Comparison of ENCODE assay signal across 23 mouse cellular contexts in genomic region chr16:34308324-34308723, GRCm38 (mm10).
DNase-seq lines count a peak whose midpoint lies in the region; ATAC-seq lines count a peak whose summit lies in the region.
"Had no signal": no experiment of that assay in that cellular context is flagged by ENCODE, and none has a peak within 500 bp of the region (broad histone marks: within the 10 kb centered on the region; RNA-seq: fewer than 3 reads in every experiment).

No protein-coding gene starts in this region.

- no peaks in the 10 kb centered on the region for H3K27me3 ChIP-seq in intestine, embryonic 16.5 days (replicated peaks; ENCODE audit: control insufficient read depth, insufficient read depth, low read length)
- no peaks in the 10 kb centered on the region for H3K27me3 ChIP-seq in intestine, embryonic 15.5 days (replicated peaks)
- no peaks in the 10 kb centered on the region for H3K27me3 ChIP-seq in midbrain, embryonic 11.5 days (ENCODE audit: control insufficient read depth, insufficient read depth, low read length)
- no peaks in the 10 kb centered on the region for H3K27me3 ChIP-seq in midbrain, embryonic 10.5 days (ENCODE audit: low read depth, poor library complexity, severe bottlenecking)
- H3K27me3 ChIP-seq: embryonic facial prominence, embryonic 12.5 days; forebrain, embryonic 13.5 days; forebrain, embryonic 15.5 days; Patski had no signal

- WGBS in intestine, embryonic 16.5 days = 76% methylated on average over 1 of the region's 1 CpGs
- WGBS in intestine, embryonic 15.5 days = 89% methylated on average over 1 of the region's 1 CpGs
- 78% methylated on average over 1 of the region's 1 CpGs for WGBS in midbrain, embryonic 11.5 days
- 92% methylated on average over 1 of the region's 1 CpGs for WGBS in midbrain, embryonic 10.5 days

- 0 out of 2 replicates have a peak, but pooled peaks have one; percentile 46 for ATAC-seq in intestine, embryonic 16.5 days
- ATAC-seq in intestine, embryonic 15.5 days = no peak
- ATAC-seq in midbrain, embryonic 11.5 days (ENCODE audit: low FRiP score) = no peak
- ATAC-seq: activated CD4-positive, CD25-positive, alpha-beta regulatory T cell, adult 4 months; CD4-positive, CD25-positive, alpha-beta regulatory T cell, adult 4 months; forebrain, embryonic 13.5 days; forebrain, embryonic 15.5 days; Patski had no signal

- no peak overlapping the region for H3K4me2 ChIP-seq in intestine, embryonic 16.5 days (ENCODE audit: low read depth, low read length)
- no peak overlapping the region for H3K4me2 ChIP-seq in intestine, embryonic 15.5 days (replicated peaks)
- no peak overlapping the region for H3K4me2 ChIP-seq in midbrain, embryonic 11.5 days
- H3K4me2 ChIP-seq: embryonic facial prominence, embryonic 12.5 days; forebrain, embryonic 13.5 days; forebrain, embryonic 15.5 days had no signal

- no peak overlapping the region for H3K9ac ChIP-seq in intestine, embryonic 16.5 days (ENCODE audit: low read depth, low read length)
- H3K9ac ChIP-seq in intestine, embryonic 15.5 days = no peak overlapping the region
- H3K9ac ChIP-seq in midbrain, embryonic 11.5 days (ENCODE audit: low read length) = no peak overlapping the region
- H3K9ac ChIP-seq: embryonic facial prominence, embryonic 12.5 days; forebrain, embryonic 13.5 days; forebrain, embryonic 15.5 days had no signal

- intact Hi-C loops in heart, postnatal 25 days (cut with DNase I) = no loop called here

- no peak overlapping the region for H3K4me3 ChIP-seq in intestine, embryonic 16.5 days (ENCODE audit: low read length)
- no peak overlapping the region for H3K4me3 ChIP-seq in intestine, embryonic 15.5 days (replicated peaks)
- H3K4me3 ChIP-seq in midbrain, embryonic 11.5 days (ENCODE audit: low read depth, low read length) = no peak overlapping the region
- no peak overlapping the region for H3K4me3 ChIP-seq in midbrain, embryonic 10.5 days
- H3K4me3 ChIP-seq: embryonic facial prominence, embryonic 10.5 days; embryonic facial prominence, embryonic 12.5 days; forebrain, embryonic 13.5 days; forebrain, embryonic 15.5 days had no signal

- no peaks in the 10 kb centered on the region for H3K9me3 ChIP-seq in intestine, embryonic 16.5 days (ENCODE audit: control insufficient read depth, low read length)
- no peaks in the 10 kb centered on the region for H3K9me3 ChIP-seq in intestine, embryonic 15.5 days
- H3K9me3 ChIP-seq in midbrain, embryonic 11.5 days (ENCODE audit: control insufficient read depth, low read length) = no peaks in the 10 kb centered on the region
- no peaks in the 10 kb centered on the region for H3K9me3 ChIP-seq in midbrain, embryonic 10.5 days (replicated peaks)
- H3K9me3 ChIP-seq: embryonic facial prominence, embryonic 10.5 days; embryonic facial prominence, embryonic 12.5 days; forebrain, embryonic 13.5 days; forebrain, embryonic 15.5 days; G1E had no signal

- H3K4me1 ChIP-seq in intestine, embryonic 16.5 days (ENCODE audit: control insufficient read depth, insufficient read depth, low read length) = no peaks in the 10 kb centered on the region
- H3K4me1 ChIP-seq in intestine, embryonic 15.5 days (replicated peaks) = no peaks in the 10 kb centered on the region
- no peaks in the 10 kb centered on the region for H3K4me1 ChIP-seq in midbrain, embryonic 11.5 days (ENCODE audit: control insufficient read depth, insufficient read depth, low read length)
- H3K4me1 ChIP-seq in midbrain, embryonic 10.5 days = no peaks in the 10 kb centered on the region
- H3K4me1 ChIP-seq: embryonic facial prominence, embryonic 10.5 days; embryonic facial prominence, embryonic 12.5 days had no signal

- H3K27ac ChIP-seq in intestine, embryonic 16.5 days (ENCODE audit: low read length) = no peak overlapping the region
- H3K27ac ChIP-seq in intestine, embryonic 15.5 days = no peak overlapping the region
- H3K27ac ChIP-seq in midbrain, embryonic 11.5 days (ENCODE audit: low read depth, low read length) = no peak overlapping the region
- no peak overlapping the region for H3K27ac ChIP-seq in midbrain, embryonic 10.5 days (replicated peaks)
- H3K27ac ChIP-seq: embryonic facial prominence, embryonic 10.5 days; embryonic facial prominence, embryonic 12.5 days; forebrain, embryonic 13.5 days; forebrain, embryonic 15.5 days had no signal

- DNase-seq in heart, adult 11 months = peak; percentile 62
- no peak for DNase-seq in heart, postnatal 25 days (ENCODE audit: low spot score)
- peak; percentile 47 for DNase-seq in midbrain, embryonic 11.5 days (ENCODE audit: low spot score, missing footprints)
- DNase-seq in midbrain, embryonic 10.5 days (ENCODE audit: low spot score) = no peak
- DNase-seq: adrenal gland, adult 8-10 months; adrenal gland, postnatal 14 days; adrenal gland, postnatal 36 days; B cell, adult 2 months; cerebellum, adult 11-12 months; cerebellum, adult 2 months; cerebellum, adult 9-10 months; cerebellum, postnatal 10 days; cerebellum, postnatal 25 days had no signal

- H3K36me3 ChIP-seq in intestine, embryonic 16.5 days (ENCODE audit: control insufficient read depth, insufficient read depth, low read length) = 0 out of 2 replicates have a peak, but pooled peaks cover 5% of the 10 kb centered on the region
- H3K36me3 ChIP-seq in intestine, embryonic 15.5 days = no peaks in the 10 kb centered on the region
- peaks cover 3% of the 10 kb centered on the region; the same call in 1 of the 2 replicates for H3K36me3 ChIP-seq in midbrain, embryonic 11.5 days (ENCODE audit: control insufficient read depth, insufficient read depth, low read length)
- peaks cover 50% of the 10 kb centered on the region for H3K36me3 ChIP-seq in midbrain, embryonic 10.5 days
- H3K36me3 ChIP-seq: G1E had no signal

Comparison
In these comparisons a context has a peak if more than half of its experiments do, and no peak if none do; other contexts are left out.
1. DNase-seq: peak in heart, adult 11 months (single experiment) and midbrain, embryonic 11.5 days (single experiment); none in heart, postnatal 25 days (single experiment) and midbrain, embryonic 10.5 days (single experiment).